Mouse (Mus musculus) c-Kit-positive CD71-negative TER-119-negative erythroid progenitor cells, embryonic 14.5 days (primary cell): Measurements from ENCODE around the gene Zfp217.

Source experiments
- DNase-seq: peaks from one replicate; pipeline ENCODE4 v3.0.0-alpha.2; 2013; ENCODE audit warnings: low read depth

The Zfp217 gene

GRCm38 (mm10) chr2:170094871-170095270 lies 53.0 kb downstream of the Zfp217 start:
- DNase-seq, result no peak

GRCm38 (mm10) chr2:170094220-170094619 lies 53.7 kb downstream of the Zfp217 start:
- DNase-seq, result no peak

DNA sequence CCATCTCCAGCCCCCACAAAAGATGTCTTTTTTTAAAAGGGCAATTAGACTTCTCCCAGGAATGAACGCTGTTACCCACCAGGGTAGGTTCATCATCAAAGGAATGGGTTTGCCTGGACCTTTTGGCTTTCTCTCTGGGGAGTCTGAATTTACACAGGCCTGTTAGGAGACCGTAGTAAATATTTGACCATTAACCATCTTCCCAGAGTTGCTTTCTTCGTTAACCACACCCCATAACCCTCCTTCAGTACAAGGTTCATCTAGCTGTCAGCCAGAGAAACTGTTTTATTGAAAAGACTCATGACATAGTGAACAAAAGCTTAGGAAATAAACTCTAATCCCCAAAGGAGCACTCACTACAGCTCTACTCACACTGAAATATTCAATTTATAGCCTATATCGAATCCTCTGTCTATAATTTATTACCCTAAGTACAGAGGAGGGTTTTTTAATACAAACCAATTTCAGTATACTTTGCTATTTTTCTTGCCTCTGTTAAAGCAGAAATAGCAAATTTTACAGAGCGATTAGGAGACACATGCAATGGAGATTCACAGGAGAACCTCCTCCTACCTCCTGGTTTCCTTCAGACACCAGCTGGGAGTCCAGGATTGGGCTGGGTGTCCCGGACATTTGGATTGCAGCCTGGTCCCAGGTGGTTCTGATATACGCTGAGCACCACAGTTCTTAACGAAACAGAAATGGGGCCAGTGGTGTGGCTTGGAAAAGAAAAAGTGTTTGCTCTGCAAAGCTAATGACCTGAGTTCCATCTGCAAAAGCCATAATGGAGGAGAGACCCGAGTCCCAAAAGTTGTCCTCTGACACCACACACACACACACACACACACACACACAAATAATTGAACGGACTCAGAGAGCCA lies 56.1 kb downstream of the Zfp217 start:
- DNase-seq, result no peak

DNA sequence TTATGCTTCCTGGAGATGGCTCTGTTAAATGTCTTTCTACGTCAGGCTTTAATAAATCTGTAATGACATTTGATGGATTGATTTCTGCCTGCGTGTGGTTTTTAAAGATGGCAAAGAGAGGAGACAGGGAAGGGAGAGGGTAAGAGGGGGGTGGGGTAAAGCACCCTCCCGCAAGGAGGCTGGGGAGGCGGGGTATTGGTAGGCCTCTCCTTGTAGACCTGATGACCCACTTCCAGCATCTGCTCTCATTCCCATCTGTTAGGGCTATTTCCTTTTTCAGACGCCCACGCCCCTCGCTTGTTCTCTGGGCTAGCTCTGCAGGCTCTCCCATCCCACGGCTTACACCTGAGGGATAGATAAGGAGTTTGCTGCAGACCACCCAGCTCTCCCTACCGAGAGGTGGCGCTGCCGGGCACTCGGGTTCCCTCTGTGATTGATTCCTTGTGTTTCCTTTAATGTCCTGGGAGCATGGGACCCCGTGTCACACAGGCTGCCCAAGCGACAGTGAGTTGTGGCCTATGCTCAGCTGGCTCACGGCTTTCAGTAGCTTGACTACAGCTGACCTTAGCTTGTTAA lies 69.4 kb downstream of the Zfp217 start:
- DNase-seq, result no peak

- no peak for DNase-seq
Observed at GRCm38 (mm10) chr2:170078041-170078440, 69.9 kb downstream of the Zfp217 start.

- no peak for DNase-seq
Observed at GRCm38 (mm10) chr2:170076941-170077490, 70.9 kb downstream of the Zfp217 start.

- DNase-seq, result no peak
Observed at GRCm38 (mm10) chr2:170070641-170071241, 77.2 kb downstream of the Zfp217 start.

GRCm38 (mm10) chr2:170069976-170070375 lies 77.9 kb downstream of the Zfp217 start:
- DNase-seq, result no peak

- DNase-seq, result no peak
Observed at GRCm38 (mm10) chr2:170062378-170062777, 85.5 kb downstream of the Zfp217 start.

DNA sequence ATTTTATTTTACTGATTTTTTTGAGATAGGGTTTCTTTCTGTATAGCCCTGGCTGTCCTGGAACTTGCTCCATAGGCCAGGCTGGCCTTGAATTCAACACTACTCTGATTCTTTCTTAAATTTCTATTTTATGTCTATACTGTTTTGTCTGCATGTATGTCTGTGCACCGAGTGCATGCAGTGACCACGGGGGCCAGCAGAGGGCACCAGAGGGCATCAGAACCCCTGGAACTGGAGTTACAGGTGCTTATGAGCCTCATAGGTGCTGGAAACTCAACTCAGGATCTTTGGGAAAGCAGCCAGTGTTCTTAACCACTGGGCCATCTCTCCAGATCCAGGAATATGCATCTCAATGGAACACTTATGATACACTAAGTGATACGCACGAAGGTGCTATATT lies 87.8 kb downstream of the Zfp217 start:
- DNase-seq, result peak; percentile 22

DNA sequence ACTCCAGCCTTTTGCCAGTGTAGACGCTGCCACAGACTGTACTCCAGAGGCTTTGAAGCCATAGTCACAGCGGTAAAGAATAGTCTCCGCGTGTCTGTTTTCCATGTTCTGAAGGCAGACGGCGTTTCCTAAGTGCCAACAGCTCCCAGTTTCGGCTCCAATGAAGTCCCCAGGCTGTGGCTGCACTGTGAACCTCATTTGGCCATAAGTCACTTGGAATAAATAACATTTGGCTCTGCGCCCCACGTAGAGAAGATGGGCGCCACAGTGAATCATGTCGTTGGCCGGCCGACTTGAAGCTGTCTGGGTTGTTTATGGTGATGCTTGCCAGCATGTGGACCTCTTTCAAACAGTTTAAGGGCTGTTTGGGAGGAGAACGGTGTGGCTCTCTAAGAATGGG lies 89.1 kb downstream of the Zfp217 start:
- no peak for DNase-seq
